Mouse (Mus musculus) lung, postnatal 10 days (tissue): ENCODE measurements at regions not wholly inside any gene's neighbourhood (a gene's known extent, or its start where the extent isn't known, plus 50 kb on each side); places are given as distances from the start of the nearest gene placed in this dataset.
"Not testable (repeated sequence)": the region's sequence is repeated elsewhere in the genome, so short reads cannot be mapped to it uniquely, and the experiment has no call there.

Experiments used
- DNase-seq: peaks from one replicate; pipeline ENCODE4 v3.0.0; 2021

- DNase-seq = no peak
Observed at GRCm38 (mm10) chr15:5646673-5647072, 402.7 kb upstream of the Ptger4 start.

DNA sequence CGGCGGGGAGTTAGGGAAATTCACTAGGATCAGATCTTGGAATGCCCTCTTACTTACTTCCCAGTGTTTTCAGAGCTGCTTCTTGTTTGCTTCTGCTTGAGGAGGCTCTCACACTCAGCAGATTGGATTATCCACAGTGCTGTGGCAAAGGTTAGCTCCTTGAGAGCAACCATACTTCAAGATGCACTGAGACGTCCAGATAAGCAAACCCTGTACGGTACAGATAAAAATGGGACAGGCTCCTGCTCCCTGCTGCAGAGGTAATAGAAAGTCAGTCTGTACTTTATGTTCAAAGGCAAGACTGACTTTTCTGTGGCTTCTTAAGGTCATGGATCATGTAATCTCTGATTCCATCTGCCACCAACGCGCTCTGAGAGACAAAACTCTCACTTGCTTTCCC lies 414.8 kb upstream of the Ptger4 start:
- no peak for DNase-seq

DNA sequence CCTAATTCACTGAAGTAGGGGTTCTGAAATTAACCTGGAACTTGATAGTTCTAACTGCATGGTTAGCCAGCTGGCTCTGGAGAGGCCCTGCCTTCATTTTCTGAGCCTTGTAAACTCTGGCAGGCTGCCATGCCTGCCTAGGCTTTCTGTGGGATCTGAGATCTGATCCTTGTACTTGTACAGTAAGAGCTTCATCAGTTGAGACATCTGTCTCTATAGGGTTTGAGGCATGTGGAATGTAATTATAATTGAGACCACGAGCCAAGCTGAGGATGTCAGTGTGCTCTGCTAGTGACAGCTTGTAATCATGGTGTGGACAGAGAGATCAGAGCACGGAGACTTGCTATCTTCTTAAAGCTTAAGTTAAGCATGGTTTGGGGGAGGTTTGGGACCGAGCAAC lies 416.8 kb upstream of the Ptger4 start:
- no peak for DNase-seq

GRCm38 (mm10) chr15:5671781-5672180 lies 427.8 kb upstream of the Ptger4 start:
- no peak for DNase-seq

- DNase-seq = no peak
Observed at GRCm38 (mm10) chr15:5676704-5677103, 432.7 kb upstream of the Ptger4 start.

DNA sequence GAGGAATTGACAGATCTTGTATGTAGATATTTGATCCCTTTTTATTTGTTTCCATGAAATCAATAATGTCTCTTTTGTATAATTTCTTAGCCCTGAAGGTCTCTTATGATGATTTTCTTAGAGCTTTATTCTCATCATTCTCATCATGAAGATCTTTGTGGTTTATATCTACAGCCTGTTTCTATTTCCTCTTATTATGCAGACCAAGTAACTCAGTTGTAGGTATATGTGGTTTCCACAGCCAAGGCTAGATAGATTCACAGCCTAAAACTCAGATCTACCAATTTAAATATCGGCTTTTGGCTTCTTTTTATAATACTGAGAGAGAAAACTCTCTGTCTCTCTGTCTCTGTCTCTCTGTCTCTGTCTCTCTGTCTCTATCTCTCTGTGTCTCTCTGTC lies 449.8 kb upstream of the Ptger4 start:
- DNase-seq = no peak

DNA sequence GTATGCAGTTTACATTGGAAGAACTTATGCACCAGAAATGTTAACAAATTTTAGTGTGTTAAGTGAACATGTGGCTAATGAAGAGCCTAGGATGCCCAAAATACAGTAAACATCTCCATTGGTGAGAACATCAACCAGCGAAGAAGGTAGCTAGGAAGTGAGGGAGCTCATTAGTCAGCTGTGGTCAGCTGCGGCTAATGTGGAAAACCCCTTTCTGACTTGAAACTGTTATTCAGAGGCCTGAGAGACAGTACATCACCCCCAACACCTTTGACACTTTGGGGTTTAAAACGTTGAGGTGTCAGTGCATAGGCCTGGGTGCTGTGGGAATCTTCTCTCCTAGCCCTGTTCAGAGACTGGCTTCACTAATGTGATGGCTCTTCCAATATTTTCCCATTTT lies 451.0 kb upstream of the Ptger4 start:
- no peak for DNase-seq

DNA sequence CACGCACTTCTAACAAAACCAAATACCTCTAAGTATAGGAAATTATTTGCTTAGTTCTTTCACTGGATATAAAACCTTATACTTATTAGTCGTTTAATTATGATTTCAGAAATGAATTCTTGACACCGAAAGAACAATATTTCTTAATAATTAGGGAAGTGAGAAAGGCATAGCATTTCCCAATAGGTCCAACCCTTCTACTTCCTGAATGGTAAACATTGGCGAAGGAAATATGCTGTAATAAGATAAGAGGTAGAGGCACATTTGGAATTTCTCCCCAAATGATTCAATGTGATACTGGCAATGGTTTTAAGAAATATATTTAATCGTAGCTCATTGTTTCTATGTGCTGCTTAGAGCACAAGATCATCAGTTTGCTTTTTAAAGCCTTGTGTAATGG lies 464.5 kb upstream of the Ptger4 start:
- no peak for DNase-seq

DNA sequence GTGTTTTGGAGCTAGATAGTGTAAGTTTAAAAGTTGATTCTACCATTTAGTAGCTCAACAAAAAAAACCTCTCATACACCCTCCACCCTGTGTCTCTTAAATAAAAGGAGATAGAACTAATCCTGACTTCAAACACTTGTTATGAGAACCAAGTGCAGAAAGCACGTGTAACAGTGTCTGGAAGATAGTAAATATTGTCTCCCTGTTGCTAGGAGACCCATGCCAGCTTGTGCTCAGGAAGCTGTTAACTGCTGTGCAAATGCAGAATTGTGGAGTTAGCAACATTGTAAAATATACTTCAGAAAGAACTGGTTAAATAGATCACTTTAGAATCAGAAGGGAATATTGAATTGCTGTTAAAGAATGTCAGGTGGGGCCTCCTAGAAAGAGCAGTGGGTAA lies 496.7 kb upstream of the Ptger4 start:
- no peak for DNase-seq

GRCm38 (mm10) chr15:5743893-5744292 lies 499.9 kb upstream of the Ptger4 start:
- DNase-seq = no peak

- no peak for DNase-seq
Observed at GRCm38 (mm10) chr15:5758690-5759089, 514.7 kb upstream of the Ptger4 start.

DNA sequence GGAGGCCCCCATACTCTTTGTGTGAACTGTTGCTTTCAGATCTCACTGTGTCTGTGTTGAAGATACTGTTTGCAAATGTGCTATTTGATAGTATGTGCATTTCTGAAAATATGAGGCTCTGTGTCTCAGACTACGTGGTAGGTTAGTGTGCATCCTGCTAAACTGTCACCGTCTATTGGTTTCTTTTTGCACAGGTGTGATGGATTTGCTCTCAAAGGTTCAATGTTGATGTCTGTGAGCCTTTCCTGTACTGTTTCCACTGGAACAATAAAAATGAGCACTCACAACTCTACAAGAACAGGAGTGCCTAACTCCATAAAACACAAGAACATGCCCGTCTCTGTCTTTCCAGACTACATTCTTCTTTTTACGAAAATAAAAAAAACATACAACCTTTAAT lies 518.2 kb upstream of the Ptger4 start:
- no peak for DNase-seq

GRCm38 (mm10) chr15:5777074-5777473 lies 522.5 kb upstream of the Dab2 start:
- no peak for DNase-seq

DNA sequence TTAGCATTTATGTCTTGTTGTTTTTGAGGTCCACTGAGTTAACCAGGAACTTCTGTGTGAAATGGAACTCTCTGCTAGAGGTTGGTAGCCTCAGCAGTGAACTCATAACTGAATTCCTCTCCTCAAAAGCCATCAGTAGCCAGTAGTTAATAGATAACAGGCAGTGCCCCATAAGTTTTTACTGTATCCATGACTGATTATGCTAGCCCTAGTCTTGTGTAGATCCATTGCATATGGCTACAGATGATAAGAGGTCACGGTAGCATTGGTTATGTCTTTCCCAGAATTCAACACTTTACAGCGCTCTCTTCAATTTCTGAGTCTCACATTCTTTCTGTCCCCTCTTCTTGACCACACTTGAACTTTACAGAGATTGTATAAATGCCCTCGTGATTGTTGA lies 499.7 kb upstream of the Dab2 start:
- DNase-seq = no peak

- DNase-seq = no peak
Observed at GRCm38 (mm10) chr15:5811154-5811732, 488.3 kb upstream of the Dab2 start.

GRCm38 (mm10) chr15:5811958-5812357 lies 487.6 kb upstream of the Dab2 start:
- DNase-seq = no peak

DNA sequence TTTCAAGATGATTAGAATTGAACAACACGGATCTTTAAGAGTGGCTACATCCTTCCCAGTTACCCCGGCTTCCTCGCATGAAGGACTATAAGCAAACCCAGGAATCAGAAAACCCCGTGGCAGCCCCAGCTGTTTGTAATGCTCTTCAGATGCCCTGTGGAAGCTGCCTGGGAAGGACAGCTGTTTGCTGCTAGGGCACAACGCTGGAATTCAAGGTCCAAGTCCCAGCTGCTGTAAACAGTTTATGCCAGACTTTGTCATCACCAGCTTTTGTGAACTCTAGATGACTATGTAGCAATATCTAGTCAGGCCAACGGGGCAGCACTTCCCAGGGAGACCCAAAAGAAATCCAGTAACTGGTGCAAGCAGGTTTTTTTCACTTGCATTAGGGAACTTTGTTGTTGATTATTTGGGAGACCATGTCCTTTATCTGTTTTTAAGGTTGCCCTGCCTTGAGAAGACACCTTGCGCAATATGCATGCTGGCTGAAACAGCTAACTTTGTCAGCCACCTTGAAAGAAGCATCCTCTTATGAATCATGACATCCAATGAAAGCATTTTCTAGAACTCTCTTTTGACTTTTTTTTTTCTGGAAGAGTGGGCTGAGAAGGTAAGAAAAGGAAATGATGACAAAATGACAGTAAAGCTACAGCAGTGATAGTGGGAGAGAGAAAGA lies 481.5 kb upstream of the Dab2 start:
- peak; percentile 32 for DNase-seq

DNA sequence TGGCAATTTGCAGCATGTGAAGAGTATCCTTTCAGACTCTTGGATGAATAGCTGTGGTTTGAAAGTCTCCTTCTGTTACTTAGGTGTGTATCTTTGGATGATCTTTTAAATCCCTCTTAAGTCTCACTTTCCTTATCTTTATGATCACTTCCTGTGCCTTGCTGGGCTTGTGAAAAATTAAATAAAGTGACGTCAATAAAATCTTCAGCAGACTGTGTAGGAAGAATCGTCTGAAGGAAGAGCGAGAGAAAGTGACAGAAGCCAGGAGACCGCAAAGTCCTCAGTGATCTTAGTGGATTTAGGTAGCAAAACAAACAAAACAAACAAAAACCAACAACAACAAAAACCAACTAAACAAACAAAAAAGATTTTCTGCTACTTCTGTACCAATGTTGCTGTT lies 459.6 kb upstream of the Dab2 start:
- DNase-seq = no peak

GRCm38 (mm10) chr15:5841369-5842149 lies 458.0 kb upstream of the Dab2 start:
- not testable (repeated sequence) for DNase-seq

- no peak for DNase-seq
Observed at GRCm38 (mm10) chr15:5846571-5846970, 453.0 kb upstream of the Dab2 start.

DNA sequence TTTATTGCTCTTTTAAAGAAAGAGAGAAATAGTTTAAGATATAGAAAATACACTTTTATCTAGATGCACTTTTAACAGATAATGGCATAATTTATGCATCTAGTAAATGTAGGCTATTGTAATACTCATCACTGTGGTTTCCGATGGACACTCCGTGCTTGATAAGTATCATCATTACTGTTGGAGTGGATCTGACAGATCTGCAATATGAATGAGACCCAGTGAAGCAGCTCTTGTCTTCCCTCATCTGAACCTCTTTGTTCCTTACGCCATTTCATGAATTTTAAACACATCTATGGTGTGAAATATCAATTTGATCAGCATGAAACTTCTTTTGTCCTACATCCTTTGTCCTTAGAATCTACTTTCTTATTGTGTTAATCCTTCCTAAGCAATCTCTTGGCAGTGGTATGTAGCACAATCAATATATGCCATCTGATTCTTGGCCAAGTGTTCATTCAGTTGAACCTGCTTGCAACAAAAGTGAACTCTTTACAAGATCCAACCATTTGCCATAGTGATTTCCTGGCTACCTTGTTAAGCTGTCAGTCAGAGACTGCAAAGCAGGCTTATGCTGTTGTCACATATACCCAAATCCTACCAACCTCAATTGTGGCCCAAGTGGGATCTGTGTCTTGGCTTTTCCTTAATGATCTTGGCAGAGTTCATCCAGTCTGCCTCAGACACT lies 452.0 kb upstream of the Dab2 start:
- DNase-seq = no peak

DNA sequence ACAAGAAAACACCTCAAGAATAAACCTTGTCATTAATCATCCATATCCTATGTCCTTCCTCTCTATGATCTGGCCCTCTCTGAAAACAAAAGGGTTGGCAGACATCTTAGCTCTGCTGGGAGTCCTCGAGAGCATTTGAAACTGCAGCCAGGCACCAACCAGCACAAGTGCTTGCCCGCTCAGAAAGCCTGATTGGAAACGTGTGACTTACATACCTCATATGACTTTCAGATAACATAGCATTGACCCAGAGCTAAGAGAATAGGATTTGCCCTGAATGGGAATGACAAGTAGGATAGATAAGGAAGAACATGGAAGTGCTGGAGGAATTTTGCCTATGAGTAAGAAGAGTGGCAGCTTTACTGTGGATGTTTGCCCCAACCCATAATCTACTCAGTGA lies 447.1 kb upstream of the Dab2 start:
- no peak for DNase-seq

GRCm38 (mm10) chr15:5869289-5869688 lies 430.3 kb upstream of the Dab2 start:
- DNase-seq = no peak

DNA sequence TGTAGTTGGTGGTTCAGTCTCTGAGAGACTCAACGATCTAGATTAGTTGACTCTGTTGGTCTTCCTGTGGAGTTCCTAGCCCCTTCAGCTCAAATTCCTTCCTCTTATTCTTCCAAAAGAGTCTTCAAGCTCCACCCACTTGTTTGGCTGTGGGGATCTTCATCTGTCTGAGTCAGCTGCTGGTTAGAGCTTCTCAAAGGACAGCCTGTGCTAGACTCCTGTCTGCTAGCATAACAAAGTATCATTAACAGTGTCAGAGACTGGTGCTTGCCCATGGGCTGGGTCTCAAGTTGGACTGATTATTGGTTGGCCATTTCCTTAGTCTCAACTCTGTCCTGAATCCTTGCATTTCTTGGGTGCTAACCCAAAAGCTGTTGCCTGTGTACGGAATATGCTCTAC lies 429.7 kb upstream of the Dab2 start:
- DNase-seq = no peak
